Mouse (Mus musculus) liver, postnatal 0 days (tissue): ENCODE results near the gene Scn4a.

ENCODE experiments used
- CTCF ChIP-seq: sonication (generic); IDR thresholded peaks from 2 replicates; pipeline ENCODE4 v1.5.1; 2016; ENCODE audit warnings: antibody characterized with exemption, low read depth
- EP300 ChIP-seq: IDR thresholded peaks from 2 replicates; pipeline ENCODE4 v1.6.1; 2016; ENCODE audit warnings: antibody characterized with exemption, low read depth, mild to moderate bottlenecking

DNA sequence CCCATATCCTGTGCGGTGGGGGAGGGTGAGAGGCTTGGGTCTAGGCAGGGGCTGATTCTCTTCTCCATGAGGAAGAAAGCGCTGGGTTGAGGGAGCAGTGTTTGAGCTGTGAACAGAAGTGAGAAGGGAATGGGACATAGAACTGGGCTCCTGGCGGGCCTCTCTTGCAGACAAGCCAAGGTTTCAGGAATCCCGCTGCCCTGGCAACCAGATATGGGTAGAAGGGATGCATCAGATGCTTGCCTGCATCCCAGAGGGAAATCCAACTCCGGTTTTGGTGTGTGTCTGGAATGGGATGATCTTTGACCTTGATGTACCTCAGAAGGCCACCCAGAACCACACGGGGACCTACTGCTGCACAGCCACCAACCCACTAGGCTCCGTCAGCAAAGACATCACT, 66.9 kb downstream of the Scn4a start:
- no peak for TF ChIP-seq CTCF
- TF ChIP-seq EP300, result no peak
